Mouse (Mus musculus) fat pad, adult 2 months (tissue): ENCODE results near the gene Srgap2.

Source experiments
- DNase-seq: peaks from one replicate; pipeline ENCODE4 v3.0.0-alpha.2; 2011; ENCODE audit warnings: low read depth, low spot score; ENCODE audit errors: extremely low read depth

Gene Srgap2

GRCm38 (mm10) chr1:131419307-131419706 lies 107.8 kb downstream of the Srgap2 start:
- DNase-seq, result no peak

GRCm38 (mm10) chr1:131417821-131418660 lies 109.1 kb downstream of the Srgap2 start:
- no peak for DNase-seq

GRCm38 (mm10) chr1:131417059-131417750 lies 109.9 kb downstream of the Srgap2 start:
- DNase-seq, result no peak

- DNase-seq, result no peak
Measured at GRCm38 (mm10) chr1:131403567-131403966, 123.6 kb downstream of the Srgap2 start.

GRCm38 (mm10) chr1:131400844-131401243 lies 126.3 kb downstream of the Srgap2 start:
- DNase-seq, result no peak

- no peak for DNase-seq
Measured at GRCm38 (mm10) chr1:131398181-131398580, 129.0 kb downstream of the Srgap2 start.

GRCm38 (mm10) chr1:131384406-131384805 lies 142.7 kb downstream of the Srgap2 start:
- DNase-seq, result no peak

- no peak for DNase-seq
Measured at GRCm38 (mm10) chr1:131382184-131382583, 145.0 kb downstream of the Srgap2 start.

- DNase-seq, result no peak
Measured at GRCm38 (mm10) chr1:131380254-131380653, 146.9 kb downstream of the Srgap2 start.

- no peak for DNase-seq
Measured at GRCm38 (mm10) chr1:131378914-131379474, 148.2 kb downstream of the Srgap2 start.

GRCm38 (mm10) chr1:131378081-131378913 lies 148.9 kb downstream of the Srgap2 start:
- DNase-seq, result no peak

- no peak for DNase-seq
Measured at GRCm38 (mm10) chr1:131365832-131366231, 161.3 kb downstream of the Srgap2 start.

GRCm38 (mm10) chr1:131364432-131364831 lies 162.7 kb downstream of the Srgap2 start:
- no peak for DNase-seq

- no peak for DNase-seq
Measured at GRCm38 (mm10) chr1:131363887-131364286, 163.3 kb downstream of the Srgap2 start.

- DNase-seq, result no peak
Measured at GRCm38 (mm10) chr1:131362089-131362488, 165.1 kb downstream of the Srgap2 start.

- DNase-seq, result no peak
Measured at GRCm38 (mm10) chr1:131360800-131361199, 166.4 kb downstream of the Srgap2 start.

- DNase-seq, result no peak
Measured at GRCm38 (mm10) chr1:131359609-131360008, 167.5 kb downstream of the Srgap2 start.

- DNase-seq, result no peak
Measured at GRCm38 (mm10) chr1:131357213-131357612, 169.9 kb downstream of the Srgap2 start.

- DNase-seq, result no peak
Measured at GRCm38 (mm10) chr1:131351436-131351835, 175.7 kb downstream of the Srgap2 start.

- no peak for DNase-seq
Measured at GRCm38 (mm10) chr1:131349993-131350510, 177.1 kb downstream of the Srgap2 start.

- no peak for DNase-seq
Measured at GRCm38 (mm10) chr1:131347708-131348107, 179.4 kb downstream of the Srgap2 start.
